Mouse (Mus musculus) kidney, embryonic 15.5 days (tissue): Measurements from ENCODE around the gene Hcar1. TPM values are rescaled to one million over a fixed set of nuclear protein-coding genes. Genes with fewer than 3 reads are reported as not detected.

Source experiments
- ATAC-seq: fragments of 200-750 bp; cut with Nextera tagmentation; replicated peaks from 2 replicates; pipeline ENCODE4 v1.8.0; 2017; ENCODE audit warnings: moderate TSS enrichment; ENCODE audit not compliant: low FRiP score
- H3K27ac ChIP-seq: fragments of 300-500 bp; sonication (generic); 2 replicates; pipeline ENCODE4 v1.5.1; 2015; ENCODE audit warnings: mild to moderate bottlenecking, inconsistent platforms
- H3K27me3 ChIP-seq: fragments of 300-500 bp; sonication (generic); 2 replicates; pipeline ENCODE4 v1.6.1; 2015; ENCODE audit warnings: inconsistent platforms
- H3K36me3 ChIP-seq: fragments of 300-500 bp; sonication (generic); 2 replicates; pipeline ENCODE4 v1.6.1; 2015; ENCODE audit warnings: inconsistent platforms
- H3K4me1 ChIP-seq: fragments of 300-500 bp; sonication (generic); 2 replicates; pipeline ENCODE4 v1.6.1; 2015; ENCODE audit warnings: inconsistent platforms
- H3K4me2 ChIP-seq: fragments of 300-500 bp; sonication (generic); 2 replicates; pipeline ENCODE4 v1.6.1; 2015; ENCODE audit warnings: moderate library complexity, mild to moderate bottlenecking, inconsistent platforms
- H3K4me3 ChIP-seq: fragments of 300-500 bp; sonication (generic); replicated peaks from 2 replicates; pipeline ENCODE4 v1.5.1; 2015; ENCODE audit warnings: mild to moderate bottlenecking, inconsistent platforms
- H3K9ac ChIP-seq: fragments of 300-500 bp; sonication (generic); 2 replicates; pipeline ENCODE4 v1.6.1; 2015; ENCODE audit warnings: mild to moderate bottlenecking, inconsistent platforms
- H3K9me3 ChIP-seq: fragments of 300-500 bp; sonication (generic); replicated peaks from 2 replicates; pipeline ENCODE4 v1.6.1; 2016; ENCODE audit warnings: inconsistent platforms
- WGBS: fragments of 180-500 bp; shearing (Covaris S2); methylation state at CpG from one replicate; pipeline ENCODE4 v1.1.7; 2015; ENCODE audit warnings: mixed read lengths; 5-methylcytosine and 5-hydroxymethylcytosine counted together
- polyA plus RNA-seq: library from polyadenylated mRNA; unstranded; fragments of >200 nt; fragmentation: Nextera tagmentation; extraction: Ambion mirVana; gene quantifications from 2 replicates; pipeline ENCODE4 v1.2.1, GENCODE M21; 2015

Gene Hcar1
- polyA plus RNA-seq, 1 experiment from 2014 or later, result 2.0 TPM

DNA sequence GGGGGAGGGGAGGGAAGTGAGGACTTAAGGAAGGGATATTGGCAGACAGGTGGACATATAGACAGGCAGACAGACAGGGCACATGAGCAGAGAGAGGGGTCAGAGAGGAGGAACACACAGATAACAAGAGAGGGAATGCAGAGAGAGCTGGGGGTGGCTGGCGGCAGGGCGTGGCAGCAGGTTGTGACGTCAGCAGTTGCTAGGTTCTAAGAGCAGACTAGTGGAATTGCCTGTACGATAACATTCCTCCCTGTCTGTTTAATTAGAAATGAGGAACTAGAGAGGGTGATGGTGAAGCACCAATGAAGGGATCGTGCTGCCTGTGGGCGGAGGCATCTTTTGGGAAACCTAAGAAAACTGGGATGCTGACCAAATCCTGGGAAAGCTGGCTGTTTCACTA is 11.8 kb upstream of the Hcar1 start:
- no peaks in the 10 kb centered on the region for H3K27me3 ChIP-seq
- no peak overlapping the region for H3K9ac ChIP-seq
- no peak overlapping the region for H3K27ac ChIP-seq
- H3K4me3 ChIP-seq, result no peak overlapping the region
- H3K4me2 ChIP-seq, result no peak overlapping the region
- H3K9me3 ChIP-seq, result no peaks in the 10 kb centered on the region
- ATAC-seq, result no peak
- H3K4me1 ChIP-seq, result peaks cover 4% of the 10 kb centered on the region; the same call in 1 of the 2 replicates
- 58% methylated on average over 6 of the region's 6 CpGs for WGBS
- H3K36me3 ChIP-seq, result no peaks in the 10 kb centered on the region

DNA sequence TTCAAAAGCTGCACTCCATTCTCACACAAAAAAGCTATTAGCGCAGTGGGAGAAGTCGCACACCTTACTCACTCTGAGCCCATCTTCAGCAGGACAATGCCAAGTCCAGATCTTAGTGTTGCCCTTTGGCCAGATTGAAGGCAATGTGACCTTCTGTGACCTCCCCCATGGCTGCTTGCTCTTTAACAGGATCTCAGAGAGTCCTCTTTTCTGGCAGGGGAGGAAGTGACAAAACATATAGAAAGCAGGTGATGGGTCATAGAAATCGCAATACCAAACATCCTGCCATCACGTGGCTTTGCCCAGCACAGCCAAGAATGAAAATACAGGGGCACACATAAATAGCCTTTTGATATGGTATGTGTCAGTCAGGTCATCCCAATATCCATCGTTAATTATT is 11.2 kb upstream of the Hcar1 start:
- Histone ChIP-seq H3K9me3 (no peaks in the 10 kb centered on the region), H3K4me1 (0 out of 2 replicates have a peak, but pooled peaks cover 3% of the 10 kb centered on the region), H3K27ac (no peak overlapping the region), H3K4me3 (no peak overlapping the region), H3K36me3 (no peaks in the 10 kb centered on the region), H3K4me2 (no peak overlapping the region), H3K9ac (no peak overlapping the region), H3K27me3 (no peaks in the 10 kb centered on the region)
- no peak for ATAC-seq
- 79% methylated on average over 5 of the region's 5 CpGs for WGBS

DNA sequence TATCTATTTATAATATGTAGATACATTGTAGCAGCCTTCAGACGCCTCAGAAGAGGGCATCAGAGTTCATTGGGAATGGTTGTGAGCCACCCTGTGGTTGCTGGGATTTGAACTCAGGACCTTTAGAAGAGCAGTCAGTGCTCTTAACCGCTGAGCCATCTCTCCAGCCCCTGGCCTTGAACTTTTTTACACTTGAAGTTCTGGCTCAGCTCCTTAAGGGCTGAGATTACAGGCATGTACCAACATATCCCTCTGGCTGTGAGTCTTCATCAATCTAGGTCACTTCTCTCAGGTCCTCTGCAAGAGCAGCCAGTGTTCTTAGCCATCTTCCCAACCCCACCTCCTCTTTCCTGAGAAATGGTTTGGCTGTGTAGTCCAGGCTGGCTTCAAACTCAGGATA is 10.5 kb upstream of the Hcar1 start:
- H3K36me3 ChIP-seq, result no peaks in the 10 kb centered on the region
- no peaks in the 10 kb centered on the region for H3K9me3 ChIP-seq
- no peak for ATAC-seq
- H3K27me3 ChIP-seq, result no peaks in the 10 kb centered on the region
- no peak overlapping the region for H3K4me3 ChIP-seq
- 0 out of 2 replicates have a peak, but pooled peaks cover 3% of the 10 kb centered on the region for H3K4me1 ChIP-seq
- H3K27ac ChIP-seq, result no peak overlapping the region
- WGBS, result 65% methylated on average over 2 of the region's 2 CpGs
- no peak overlapping the region for H3K9ac ChIP-seq
- H3K4me2 ChIP-seq, result no peak overlapping the region

DNA sequence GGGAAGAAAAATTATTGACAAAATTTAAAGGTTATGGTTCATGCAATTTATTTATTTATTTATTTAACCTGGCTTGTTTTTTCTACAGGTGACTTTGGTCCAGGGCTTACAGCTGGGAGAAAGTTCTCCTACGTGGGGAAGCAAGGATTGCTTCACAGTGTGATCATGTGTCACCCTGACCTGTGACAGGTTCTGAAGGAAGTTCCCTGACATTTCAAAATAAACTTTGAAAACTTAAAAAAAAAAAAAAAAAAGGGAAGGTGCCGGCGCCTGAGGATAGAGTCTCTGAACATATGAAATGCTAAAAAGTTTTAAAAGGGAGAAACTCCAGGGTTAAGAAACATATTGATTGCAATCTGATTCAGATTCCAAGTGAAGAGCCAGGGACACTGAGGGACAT is 6.5 kb upstream of the Hcar1 start:
- ATAC-seq, result no peak
- WGBS, result 66% methylated on average over 3 of the region's 3 CpGs
- H3K27me3 ChIP-seq, result no peaks in the 10 kb centered on the region
- H3K4me2 ChIP-seq, result no peak overlapping the region
- no peak overlapping the region for H3K4me3 ChIP-seq
- H3K9ac ChIP-seq, result no peak overlapping the region
- H3K4me1 ChIP-seq, result no peaks in the 10 kb centered on the region
- no peaks in the 10 kb centered on the region for H3K36me3 ChIP-seq
- no peak overlapping the region for H3K27ac ChIP-seq
- H3K9me3 ChIP-seq, result no peaks in the 10 kb centered on the region

DNA sequence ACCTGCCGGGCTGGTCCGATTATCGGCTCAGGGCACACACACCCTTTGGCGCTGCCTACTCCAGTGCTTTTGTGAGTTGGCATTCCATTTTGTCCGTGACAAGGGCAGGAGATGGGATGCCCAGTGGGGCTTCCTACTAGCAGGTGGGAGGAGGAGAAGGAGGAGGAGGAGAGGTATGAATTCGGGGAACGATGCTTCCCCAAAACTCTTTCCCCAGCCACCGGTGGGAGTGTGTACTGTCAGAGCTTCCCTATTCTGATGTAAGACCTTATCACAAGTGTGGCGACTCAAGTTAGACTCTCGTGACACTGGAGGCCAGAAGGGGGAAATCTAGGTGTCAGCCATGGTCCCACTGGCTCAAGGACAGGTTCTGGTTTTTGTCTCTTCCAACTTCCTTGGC is 4.5 kb upstream of the Hcar1 start:
- Histone ChIP-seq H3K9me3 (no peaks in the 10 kb centered on the region), H3K4me2 (no peak overlapping the region), H3K36me3 (no peaks in the 10 kb centered on the region), H3K27me3 (no peaks in the 10 kb centered on the region), H3K4me3 (no peak overlapping the region), H3K27ac (no peak overlapping the region), H3K9ac (no peak overlapping the region), H3K4me1 (peaks cover 15% of the 10 kb centered on the region)
- WGBS, result 76% methylated on average over 10 of the region's 10 CpGs
- no peak for ATAC-seq

DNA sequence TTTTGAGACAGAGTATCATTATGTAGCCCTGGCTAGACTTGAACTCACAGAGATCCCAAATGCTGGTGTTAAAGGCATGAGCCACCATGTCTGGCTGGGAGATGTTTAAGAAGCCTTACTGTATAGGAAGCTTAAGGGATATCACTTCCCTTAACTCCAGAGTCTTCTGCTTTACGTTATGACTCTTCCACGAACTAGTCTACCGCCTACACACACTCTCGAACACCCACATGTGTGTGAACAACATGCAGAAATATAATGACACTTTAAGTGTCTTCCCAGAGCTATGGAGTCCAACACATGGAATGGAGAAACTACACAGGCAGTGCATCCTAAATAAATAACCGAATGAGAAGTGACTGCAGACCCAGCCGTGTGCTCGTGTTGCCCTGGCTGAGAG is 4.1 kb upstream of the Hcar1 start:
- H3K27me3 ChIP-seq, result no peaks in the 10 kb centered on the region
- ATAC-seq, result no peak
- 75% methylated on average over 7 of the region's 7 CpGs for WGBS

DNA sequence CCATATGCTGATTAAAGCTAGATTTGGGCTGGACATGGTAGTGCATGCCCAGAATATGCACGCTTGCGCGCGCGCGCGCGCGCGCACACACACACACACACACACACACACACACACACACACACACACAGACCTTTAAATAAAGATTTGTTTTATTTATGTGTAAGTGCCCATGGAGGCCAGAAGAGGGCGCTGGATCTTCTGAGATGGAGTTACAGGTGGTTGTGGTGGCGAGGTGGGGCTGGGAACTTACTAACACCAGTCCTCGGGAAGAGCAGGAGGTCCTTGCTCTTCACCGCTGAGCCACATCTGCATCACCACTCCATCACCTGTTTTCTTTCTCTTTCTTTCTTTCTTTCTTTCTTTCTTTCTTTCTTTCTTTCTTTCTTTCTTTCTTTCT is 958 bp upstream of the Hcar1 start:
- 84% methylated on average over 14 of the region's 14 CpGs for WGBS
- no peak for ATAC-seq
- no peak overlapping the region for H3K4me3 ChIP-seq
- no peak overlapping the region for H3K27ac ChIP-seq
- no peak overlapping the region for H3K9ac ChIP-seq
- H3K36me3 ChIP-seq, result no peaks in the 10 kb centered on the region
- 0 out of 2 replicates have a peak, but pooled peaks cover 4% of the 10 kb centered on the region for H3K27me3 ChIP-seq
- H3K4me1 ChIP-seq, result peaks cover 41% of the 10 kb centered on the region
- no peak overlapping the region for H3K4me2 ChIP-seq
- H3K9me3 ChIP-seq, result no peaks in the 10 kb centered on the region

More for the DNA sequence above, 4.1 kb upstream of the Hcar1 start:
- H3K36me3 ChIP-seq, result no peaks in the 10 kb centered on the region
- H3K27ac ChIP-seq, result no peak overlapping the region
- no peak overlapping the region for H3K9ac ChIP-seq
- no peak overlapping the region for H3K4me2 ChIP-seq
- H3K4me1 ChIP-seq, result peaks cover 19% of the 10 kb centered on the region
- no peaks in the 10 kb centered on the region for H3K9me3 ChIP-seq
- no peak overlapping the region for H3K4me3 ChIP-seq

DNA sequence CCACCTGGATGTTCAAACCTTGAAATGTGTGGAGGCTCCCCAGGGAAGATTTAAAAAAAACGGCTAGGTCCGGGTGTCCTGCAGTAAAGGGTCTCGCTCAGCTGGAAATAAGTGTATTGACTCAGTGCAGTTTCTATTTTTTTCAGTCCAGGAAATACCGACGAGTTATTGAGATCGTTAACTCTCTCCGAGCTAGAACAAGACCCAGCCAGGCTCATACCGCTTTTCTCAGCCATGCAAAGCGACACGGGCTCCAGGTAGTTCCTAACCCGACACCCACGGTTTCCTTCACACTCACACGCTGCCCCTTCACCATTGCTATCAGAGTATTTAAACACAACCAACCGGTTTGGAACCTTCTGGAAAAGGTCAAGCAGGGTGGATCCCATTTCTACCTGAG is 1.8 kb downstream of the Hcar1 start:
- H3K36me3 ChIP-seq, result no peaks in the 10 kb centered on the region
- H3K27ac ChIP-seq, result peak overlapping the region; percentile 54; the same call in 1 of the 2 replicates
- 15% methylated on average over 14 of the region's 14 CpGs for WGBS

DNA sequence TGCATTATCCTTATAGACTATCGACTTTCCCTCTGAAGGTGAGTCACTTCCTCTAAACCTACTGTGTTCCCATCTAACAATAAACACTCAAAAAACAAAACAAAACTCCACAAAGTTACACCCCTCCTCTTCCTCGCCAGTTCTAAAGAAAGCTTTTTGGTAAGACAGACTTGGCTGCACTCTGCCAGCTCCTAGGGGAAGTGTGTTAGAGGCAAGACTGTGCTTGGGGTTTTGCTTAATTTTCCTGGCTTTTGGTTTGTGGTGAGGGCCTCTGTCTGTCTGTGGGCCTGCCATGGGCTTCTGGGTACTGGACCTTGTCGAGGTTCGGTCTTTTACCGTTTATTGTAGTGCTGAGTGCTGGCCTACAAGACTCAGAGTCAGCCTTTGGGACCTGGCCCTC is 5.6 kb downstream of the Hcar1 start:
- 0 out of 2 replicates have a peak, but pooled peaks cover 4% of the 10 kb centered on the region for H3K27me3 ChIP-seq
- H3K4me2 ChIP-seq, result no peak overlapping the region
- 88% methylated on average over 5 of the region's 5 CpGs for WGBS
- H3K4me1 ChIP-seq, result peaks cover 24% of the 10 kb centered on the region
- H3K4me3 ChIP-seq, result no peak overlapping the region
- ATAC-seq, result no peak
- H3K9me3 ChIP-seq, result no peaks in the 10 kb centered on the region
- H3K36me3 ChIP-seq, result no peaks in the 10 kb centered on the region
- no peak overlapping the region for H3K27ac ChIP-seq
- no peak overlapping the region for H3K9ac ChIP-seq

More for the DNA sequence above, 1.8 kb downstream of the Hcar1 start:
- 0 out of 2 replicates have a peak, but pooled peaks cover 4% of the 10 kb centered on the region for H3K27me3 ChIP-seq
- H3K9ac ChIP-seq, result peak overlapping the region; percentile 23; the same call in 1 of the 2 replicates
- H3K9me3 ChIP-seq, result no peaks in the 10 kb centered on the region
- peaks cover 41% of the 10 kb centered on the region for H3K4me1 ChIP-seq
- H3K4me2 ChIP-seq, result peak overlapping the region; percentile 57
- H3K4me3 ChIP-seq, result peak overlapping the region; percentile 30
- no peak for ATAC-seq

DNA sequence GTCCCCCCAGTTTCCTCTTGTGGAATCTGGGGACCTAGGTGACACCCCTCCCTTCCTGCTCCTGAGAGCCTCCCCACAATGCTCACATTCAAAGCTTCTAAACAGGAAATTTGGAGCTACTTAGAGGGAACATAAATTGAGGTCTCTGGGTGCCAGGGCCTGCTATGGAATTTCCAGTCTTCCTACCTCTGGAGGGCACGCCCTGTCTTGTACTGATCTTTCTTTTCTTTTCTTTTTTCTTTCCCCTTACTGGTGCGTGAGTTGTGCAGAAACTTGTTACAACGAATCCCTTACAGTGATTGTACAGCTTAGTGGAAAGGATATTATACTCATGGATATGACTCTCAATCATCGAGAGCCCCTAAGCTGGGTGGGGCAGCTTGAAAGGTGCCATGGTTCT is 10.2 kb downstream of the Hcar1 start:
- no peaks in the 10 kb centered on the region for H3K36me3 ChIP-seq
- H3K9me3 ChIP-seq, result no peaks in the 10 kb centered on the region
- H3K27ac ChIP-seq, result no peak overlapping the region
- H3K4me2 ChIP-seq, result no peak overlapping the region
- ATAC-seq, result no peak
- no peak overlapping the region for H3K9ac ChIP-seq
- 87% methylated on average over 4 of the region's 4 CpGs for WGBS
- no peaks in the 10 kb centered on the region for H3K4me1 ChIP-seq
- no peaks in the 10 kb centered on the region for H3K27me3 ChIP-seq
- H3K4me3 ChIP-seq, result no peak overlapping the region

DNA sequence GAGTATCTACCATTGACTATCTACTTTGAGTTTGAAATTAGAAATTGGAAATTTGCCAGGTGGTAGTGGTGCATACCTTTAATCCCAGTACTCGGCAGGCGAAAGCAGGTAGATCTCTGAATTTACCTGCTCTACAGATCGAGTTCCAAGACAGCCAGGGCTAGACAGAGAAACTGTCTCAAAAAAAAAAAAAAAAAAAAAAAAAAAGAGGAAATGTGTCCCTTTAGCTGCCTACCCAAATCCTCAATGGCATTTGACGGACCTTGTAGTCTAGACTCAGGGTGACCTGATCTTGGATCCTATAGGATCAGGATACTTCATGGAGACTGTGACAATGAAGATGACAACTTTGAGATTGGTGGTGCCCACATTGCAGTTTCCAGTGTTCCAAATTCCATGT is 13.4 kb downstream of the Hcar1 start:
- Histone ChIP-seq H3K9ac (no peak overlapping the region), H3K4me2 (no peak overlapping the region), H3K36me3 (no peaks in the 10 kb centered on the region), H3K27ac (no peak overlapping the region), H3K27me3 (no peaks in the 10 kb centered on the region), H3K4me3 (no peak overlapping the region), H3K9me3 (no peaks in the 10 kb centered on the region), H3K4me1 (peaks cover 9% of the 10 kb centered on the region)
- no peak for ATAC-seq
- WGBS, result 86% methylated on average over 4 of the region's 4 CpGs

DNA sequence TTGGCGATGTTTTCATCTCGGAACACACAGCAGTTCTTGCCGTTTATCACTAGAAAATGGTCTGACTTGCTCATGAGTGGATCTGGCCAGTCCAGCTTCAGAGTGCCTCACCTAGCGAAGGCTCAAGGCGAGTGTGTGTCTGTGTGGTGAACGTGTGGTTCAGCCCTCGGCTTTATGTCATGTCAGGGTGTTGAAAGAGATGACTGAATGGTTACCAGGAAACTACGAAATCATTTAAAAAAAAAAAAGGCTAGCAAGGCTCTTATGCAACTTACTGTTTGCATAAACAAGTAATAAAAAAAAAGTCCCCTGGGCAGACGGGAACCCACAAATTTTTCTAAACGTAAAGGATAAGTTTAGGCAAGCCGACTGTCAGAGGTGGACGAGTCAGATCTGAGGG is 14.5 kb downstream of the Hcar1 start, which contains the start of gene Hcar2:
TSS of gene Hcar2 (minus strand) at position 135 of the 400 bp plus-strand sequence.
- no peak within 1 kb of the TSS for H3K9ac ChIP-seq
- 77% methylated on average over 12 of the region's 12 CpGs for WGBS
- H3K27me3 ChIP-seq, result no peaks in the 10 kb centered on the region
- H3K27ac ChIP-seq, result no peak within 1 kb of the TSS
- no peak within 1 kb of the TSS for H3K4me2 ChIP-seq
- no peak within 1 kb of the TSS for H3K4me3 ChIP-seq
- peaks cover 9% of the 10 kb centered on the region for H3K4me1 ChIP-seq
- no peaks in the 10 kb centered on the region for H3K9me3 ChIP-seq
- H3K36me3 ChIP-seq, result no peaks in the 10 kb centered on the region
- no peak for ATAC-seq

DNA sequence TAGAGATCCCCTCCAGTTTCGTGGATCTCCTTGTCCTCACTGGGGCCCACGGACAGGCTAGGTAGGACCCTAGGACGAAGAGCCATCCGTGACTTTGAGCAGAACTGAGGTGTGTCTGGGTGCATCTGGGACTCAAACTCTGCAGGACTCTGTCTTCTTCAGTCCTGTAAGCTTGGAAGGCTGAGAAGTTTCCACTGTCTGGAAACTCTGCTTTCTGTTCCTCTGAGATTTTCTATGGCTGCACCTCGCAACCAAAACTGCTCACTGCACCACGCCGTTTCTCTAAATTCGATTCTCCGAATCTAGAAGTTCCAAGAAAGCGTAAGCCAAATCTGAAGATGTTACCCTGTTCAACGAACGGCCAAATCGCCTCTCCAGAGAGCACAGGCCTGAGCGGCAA is 15.9 kb downstream of the Hcar1 start:
- Histone ChIP-seq H3K9ac (no peak overlapping the region), H3K4me2 (no peak overlapping the region), H3K4me3 (no peak overlapping the region), H3K27me3 (no peaks in the 10 kb centered on the region), H3K36me3 (no peaks in the 10 kb centered on the region), H3K27ac (no peak overlapping the region), H3K9me3 (no peaks in the 10 kb centered on the region), H3K4me1 (peaks cover 15% of the 10 kb centered on the region)
- no peak for ATAC-seq
- WGBS, result 88% methylated on average over 14 of the region's 14 CpGs
